Mouse (Mus musculus) left cerebral cortex, adult 18-20 months (tissue): ENCODE data around the gene Ehd3. TPM values are rescaled to one million over a fixed set of nuclear protein-coding genes. Genes with fewer than 3 reads are reported as not detected.

ENCODE experiments used
- DNase-seq, 2 experiments: peaks; one replicate each; pipeline ENCODE4 v3.0.0; 2021 to 2022; ENCODE audit warnings: low spot score in 2 of 2, mixed read lengths in 1 of 2
- long read RNA-seq, 2 experiments: library from polyadenylated mRNA; stranded (forward); transcript quantifications; one replicate each; pipeline ENCODE4 v2.0.0; 2021
- total RNA-seq, 2 experiments: library from RNA; stranded (reverse); gene quantifications; 2 replicates each; pipeline ENCODE4 v1.2.3; 2021

The Ehd3 gene
- 10 to 100 TPM; 83.7 to 88.8 TPM for total RNA-seq
- long read RNA-seq, experiment 1, transcript Ehd3-201 (6 exons, 3,659 nt) = major isoform, 68 of 98 reads
- long read RNA-seq, experiment 1, transcript Ehd3-202 (1 exons, 3,528 nt) = minor isoform, 12 of 98 reads
- long read RNA-seq, experiment 1, partial matches to known transcripts = 14 of 98 reads
- long read RNA-seq, experiment 1, other reads (novel, unspliced or antisense) = 4 of 98 reads
- long read RNA-seq, experiment 2, transcript Ehd3-202 (1 exons, 3,528 nt) = minor isoform, 5 of 53 reads
- long read RNA-seq, experiment 2, transcript Ehd3-201 (6 exons, 3,659 nt) = major isoform, 41 of 53 reads
- long read RNA-seq, experiment 2, partial matches to known transcripts = 5 of 53 reads
- long read RNA-seq, experiment 2, other reads (novel, unspliced or antisense) = 2 of 53 reads

- DNase-seq = no peak
Measured at GRCm38 (mm10) chr17:73803521-73804184, at the start of gene Ehd3. Gene Ehd3 (plus strand): TSS chr17:73804134.

GRCm38 (mm10) chr17:73770964-73771363 lies 33.0 kb upstream of the Ehd3 start:
- peak in 1 of 2 experiments; percentile 4 for DNase-seq

GRCm38 (mm10) chr17:73786642-73787311 lies 17.2 kb upstream of the Ehd3 start:
- DNase-seq = no peak

GRCm38 (mm10) chr17:73790284-73791020 lies 13.5 kb upstream of the Ehd3 start:
- DNase-seq = no peak

GRCm38 (mm10) chr17:73796789-73797188 lies 7.1 kb upstream of the Ehd3 start:
- no peak for DNase-seq

- DNase-seq = no peak
Measured at GRCm38 (mm10) chr17:73797706-73798105, 6.2 kb upstream of the Ehd3 start.

- DNase-seq = peak; percentile 93 to 97
Measured at GRCm38 (mm10) chr17:73804592-73805271, 798 bp downstream of the Ehd3 start.

- no peak for DNase-seq
Measured at GRCm38 (mm10) chr17:73806331-73806730, 2.4 kb downstream of the Ehd3 start.

GRCm38 (mm10) chr17:73807211-73807610 lies 3.3 kb downstream of the Ehd3 start:
- no peak for DNase-seq

GRCm38 (mm10) chr17:73808431-73808830 lies 4.5 kb downstream of the Ehd3 start:
- DNase-seq = no peak

GRCm38 (mm10) chr17:73810801-73811200 lies 6.9 kb downstream of the Ehd3 start:
- no peak for DNase-seq

GRCm38 (mm10) chr17:73811566-73811965 lies 7.6 kb downstream of the Ehd3 start:
- no peak for DNase-seq

- no peak for DNase-seq
Measured at GRCm38 (mm10) chr17:73813031-73813660, 9.2 kb downstream of the Ehd3 start.

- DNase-seq = no peak
Measured at GRCm38 (mm10) chr17:73814500-73815190, 10.7 kb downstream of the Ehd3 start.

GRCm38 (mm10) chr17:73817697-73818380 lies 13.9 kb downstream of the Ehd3 start:
- no peak for DNase-seq

- DNase-seq = no peak
Measured at GRCm38 (mm10) chr17:73818936-73819335, 15.0 kb downstream of the Ehd3 start.

- DNase-seq = no peak
Measured at GRCm38 (mm10) chr17:73820726-73821125, 16.8 kb downstream of the Ehd3 start.

GRCm38 (mm10) chr17:73822255-73822654 lies 18.3 kb downstream of the Ehd3 start:
- DNase-seq = peak; percentile 42 to 44
